Mouse (Mus musculus): ENCODE measurements around the gene 4931428F04Rik.
"Not testable (repeated sequence)": the region's sequence is repeated elsewhere in the genome, so short reads cannot be mapped to it uniquely, and the experiment has no call there.

The 4931428F04Rik gene

DNA sequence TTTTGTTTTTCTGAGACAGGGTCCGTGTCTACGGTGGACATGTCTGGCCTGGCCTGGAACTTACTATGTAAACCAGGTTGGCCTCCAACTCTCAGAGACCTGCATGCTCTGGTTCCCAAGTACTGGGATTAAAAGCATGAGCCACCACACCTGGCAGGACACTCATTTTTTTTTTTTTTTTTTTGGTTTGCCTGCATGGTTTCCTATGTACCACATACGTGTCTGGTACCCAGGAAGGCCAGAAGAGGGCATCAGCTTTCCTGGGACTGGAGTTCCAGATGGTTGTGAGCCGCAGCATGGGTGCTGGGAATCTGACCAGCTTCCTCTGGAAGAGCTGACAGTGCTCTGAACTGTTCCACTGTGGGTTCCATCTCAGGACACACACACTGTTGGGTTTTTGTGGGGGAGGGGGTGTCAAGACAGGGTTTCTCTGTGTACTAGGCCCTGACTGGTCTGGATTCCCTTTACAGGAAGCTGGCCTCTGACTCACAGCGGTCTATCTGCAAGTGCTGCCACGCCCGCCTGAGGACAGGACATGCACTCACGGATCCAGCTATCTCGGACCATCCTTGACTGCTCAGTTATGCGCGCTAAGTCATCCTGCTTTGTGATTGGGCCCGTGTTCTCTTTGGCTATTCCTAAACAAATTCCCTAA is 28.2 kb downstream of the 4931428F04Rik start:
- DNase-seq (ENCODE audit: low spot score in 2 of 2), result no peak

- DNase-seq (ENCODE audit: low spot score in 2 of 2), result no peak
Observed at GRCm38 (mm10) chr8:105260371-105261099, 29.1 kb downstream of the 4931428F04Rik start.

- DNase-seq (ENCODE audit: low spot score in 2 of 2), result peak; percentile 63 to 70
Observed at GRCm38 (mm10) chr8:105259721-105260320, 29.8 kb downstream of the 4931428F04Rik start.

DNA sequence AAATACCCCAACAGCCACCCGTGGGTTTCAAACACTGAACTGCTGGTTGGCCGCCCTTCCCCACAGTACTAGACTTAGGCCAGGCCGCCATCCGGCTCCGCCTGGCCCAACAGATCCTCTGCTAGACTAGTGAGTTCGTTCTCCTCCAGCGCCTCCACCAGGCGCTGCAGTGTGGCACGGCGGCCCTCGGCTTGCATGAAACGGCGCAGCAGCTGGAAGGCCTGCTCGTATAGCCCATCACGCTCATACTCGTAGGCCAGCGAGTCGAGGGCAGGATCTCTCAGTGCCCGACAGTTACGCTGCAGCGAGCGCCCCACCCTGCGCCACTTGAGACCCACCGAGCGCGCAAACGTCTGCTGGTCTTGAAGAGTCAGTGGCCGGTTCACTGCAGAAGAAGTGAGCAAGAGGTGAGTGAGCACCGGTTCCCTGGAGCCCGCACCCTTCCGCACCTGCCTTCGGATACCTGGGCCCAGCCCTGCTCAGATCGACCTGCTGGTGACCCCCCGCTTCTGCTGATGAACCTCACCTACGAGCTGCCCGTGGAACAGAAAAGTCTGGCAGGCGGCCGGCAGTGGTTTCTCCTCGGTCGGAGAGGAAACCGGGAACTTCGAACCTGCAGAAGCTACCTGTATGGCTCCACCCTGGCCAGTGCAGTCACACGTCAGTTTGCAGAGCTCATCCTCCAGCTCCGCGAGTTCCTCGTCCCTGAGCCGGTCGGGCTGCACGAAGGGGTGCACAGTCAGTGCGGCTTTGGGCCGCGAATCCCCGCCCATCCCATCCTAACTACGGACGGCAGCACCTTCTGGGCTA is 30.5 kb downstream of the 4931428F04Rik start:
- peak in 1 of 2 experiments; percentile 46 for DNase-seq (ENCODE audit: low spot score in 2 of 2)

DNA sequence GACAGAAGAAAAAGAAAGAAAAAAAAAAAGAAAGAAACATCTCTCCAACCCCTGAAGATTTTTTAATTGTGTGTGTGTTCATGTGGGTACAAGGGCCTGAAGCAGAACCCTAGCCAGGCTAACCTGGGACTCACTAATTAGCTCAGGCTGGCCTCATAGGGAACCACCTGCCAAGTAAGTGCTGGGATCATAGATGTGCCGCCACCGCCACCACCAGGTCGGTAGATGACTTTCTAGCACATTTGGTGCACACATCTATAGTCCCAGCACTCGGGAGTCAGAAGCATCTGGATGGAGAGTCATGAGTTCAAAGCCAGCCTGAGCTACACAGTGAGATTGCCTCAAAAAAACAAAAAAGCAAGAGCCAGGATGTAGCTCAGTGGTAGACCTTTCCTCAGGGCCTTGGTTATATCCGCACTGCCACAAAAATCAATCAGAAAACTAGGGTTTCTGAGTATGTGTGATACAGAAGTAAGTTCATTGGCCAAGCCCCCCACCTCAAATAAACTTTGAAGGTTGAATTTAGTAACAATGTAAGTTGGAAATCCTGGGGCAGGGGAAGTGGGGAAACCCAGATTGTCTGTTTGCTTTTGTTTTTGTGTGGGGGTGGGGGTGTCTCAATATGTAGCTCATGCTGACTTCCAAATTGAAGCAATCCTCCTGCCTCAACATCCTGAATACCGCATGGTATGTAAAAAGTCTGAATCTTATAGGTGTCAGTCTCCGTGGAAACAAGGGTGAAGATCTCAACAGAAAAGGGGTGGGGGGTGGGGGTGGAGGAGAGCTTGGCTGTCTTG is 32.1 kb downstream of the 4931428F04Rik start:
- no peak for DNase-seq (ENCODE audit: low spot score in 2 of 2)

DNA sequence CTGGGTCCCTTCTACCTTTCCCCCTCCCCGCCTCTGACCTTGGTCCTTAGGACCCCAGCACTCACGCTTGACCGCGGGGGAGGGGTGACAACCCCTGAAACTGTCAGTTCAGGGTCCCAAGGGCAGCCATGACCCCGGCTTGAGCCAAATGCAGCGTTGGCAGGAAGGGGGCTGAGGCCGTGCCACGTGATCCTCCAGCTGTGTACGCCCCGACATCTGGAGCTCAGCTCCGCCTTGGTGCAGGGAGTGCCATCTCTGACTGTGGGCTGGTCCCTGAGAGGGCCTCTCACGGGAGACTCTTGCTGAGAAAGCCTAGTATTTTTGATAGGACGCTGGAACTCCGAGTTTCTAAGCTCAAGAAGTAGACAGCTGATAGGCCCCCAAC is 34.7 kb downstream of the 4931428F04Rik start, which contains the start of gene B3gnt9:
Gene B3gnt9 (minus strand): TSS at position 188 of the 385 bp plus-strand sequence.
- DNase-seq (ENCODE audit: low spot score in 2 of 2), result no peak

DNA sequence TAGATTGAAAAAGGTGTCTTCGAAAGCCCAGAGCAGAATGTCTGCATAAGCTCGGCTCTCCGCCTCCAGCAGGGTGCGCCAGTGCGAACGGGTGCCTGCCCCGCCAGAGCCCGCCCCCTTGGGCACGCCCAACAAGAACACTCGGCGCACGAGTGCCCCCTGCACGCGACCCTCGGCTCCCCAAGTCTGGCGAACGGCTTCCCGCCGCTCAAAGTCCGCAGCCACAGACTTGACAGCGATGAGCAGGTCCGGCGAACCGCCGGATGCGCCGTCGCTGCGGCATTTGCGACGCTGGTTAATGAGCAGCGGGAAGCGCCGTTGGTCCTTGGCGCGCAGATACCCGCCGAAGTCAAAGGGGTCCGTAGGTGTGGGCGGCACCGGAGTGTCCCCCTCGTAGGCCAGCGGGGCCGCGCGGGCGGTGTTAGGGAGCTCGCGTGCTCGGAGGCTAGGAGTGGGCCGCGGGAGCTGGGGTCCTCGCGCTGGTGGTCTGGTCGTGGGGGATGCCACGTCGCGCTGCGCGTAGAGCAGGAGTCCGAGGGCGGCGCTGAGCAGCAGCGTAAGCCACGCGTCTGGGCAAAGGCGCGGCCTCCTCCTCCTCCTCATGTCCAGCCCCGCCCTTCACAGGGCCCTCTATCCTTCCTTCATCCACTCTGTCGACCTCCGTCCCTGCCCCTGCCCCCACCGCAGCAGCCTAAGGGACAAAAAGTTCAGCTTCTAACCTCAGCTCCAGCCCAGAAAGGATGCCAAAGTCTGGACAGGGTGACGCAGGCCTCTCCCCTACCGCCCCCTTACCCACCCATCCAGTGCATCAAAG is 35.3 kb downstream of the 4931428F04Rik start:
- DNase-seq (ENCODE audit: low spot score in 2 of 2), result peak; percentile 83 to 90

DNA sequence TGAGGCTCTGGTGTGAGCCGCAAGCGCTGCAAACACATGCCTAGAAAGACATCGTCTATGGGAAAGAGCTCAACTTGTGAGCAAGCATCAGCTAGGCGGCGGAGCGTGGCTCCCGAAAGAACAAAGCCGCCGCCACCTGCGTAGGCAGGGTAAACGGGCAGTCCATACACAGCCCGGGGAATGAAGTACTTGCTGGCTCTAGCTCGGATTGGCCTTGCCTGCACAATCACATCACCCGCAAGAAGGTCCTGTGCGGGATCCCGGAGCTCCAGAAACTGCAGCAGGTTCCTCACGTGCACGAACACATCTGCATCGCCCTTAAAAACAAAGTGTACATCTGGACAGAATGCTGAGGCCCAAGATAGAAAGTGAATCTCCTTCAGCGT is 35.9 kb downstream of the 4931428F04Rik start:
- DNase-seq (ENCODE audit: low spot score in 2 of 2), result no peak

- DNase-seq (ENCODE audit: low spot score in 2 of 2), result no peak
Observed at GRCm38 (mm10) chr8:105252680-105253537, 36.8 kb downstream of the 4931428F04Rik start.

DNA sequence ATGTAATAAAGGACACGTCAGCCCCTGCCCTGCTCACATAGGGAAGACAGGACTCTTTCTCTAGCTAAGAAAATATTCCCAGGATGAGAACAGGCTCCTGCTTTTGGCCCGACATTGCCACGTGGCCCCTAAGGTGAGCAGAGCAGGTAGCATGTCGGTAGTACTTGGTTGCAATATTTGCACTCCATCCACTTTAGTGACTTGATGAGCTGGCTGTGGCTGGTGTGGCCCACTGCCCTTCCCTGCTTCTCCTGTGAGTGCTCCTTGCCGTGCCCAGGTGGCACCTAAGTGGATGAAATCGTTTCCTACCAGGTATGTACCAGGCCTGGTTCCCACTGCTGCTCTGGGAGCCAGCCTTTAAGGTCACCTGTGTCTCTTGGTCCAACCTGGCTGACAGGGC is 37.7 kb downstream of the 4931428F04Rik start:
- DNase-seq (ENCODE audit: low spot score in 2 of 2), result no peak

- no peak for DNase-seq (ENCODE audit: low spot score in 2 of 2)
Observed at GRCm38 (mm10) chr8:105241016-105241415, 48.6 kb downstream of the 4931428F04Rik start.

GRCm38 (mm10) chr8:105237442-105238142 is 52.1 kb downstream of the 4931428F04Rik start:
- DNase-seq (ENCODE audit: low spot score in 2 of 2), result no peak

GRCm38 (mm10) chr8:105235206-105235605 is 54.5 kb downstream of the 4931428F04Rik start:
- no peak for DNase-seq (ENCODE audit: low spot score in 2 of 2)

DNA sequence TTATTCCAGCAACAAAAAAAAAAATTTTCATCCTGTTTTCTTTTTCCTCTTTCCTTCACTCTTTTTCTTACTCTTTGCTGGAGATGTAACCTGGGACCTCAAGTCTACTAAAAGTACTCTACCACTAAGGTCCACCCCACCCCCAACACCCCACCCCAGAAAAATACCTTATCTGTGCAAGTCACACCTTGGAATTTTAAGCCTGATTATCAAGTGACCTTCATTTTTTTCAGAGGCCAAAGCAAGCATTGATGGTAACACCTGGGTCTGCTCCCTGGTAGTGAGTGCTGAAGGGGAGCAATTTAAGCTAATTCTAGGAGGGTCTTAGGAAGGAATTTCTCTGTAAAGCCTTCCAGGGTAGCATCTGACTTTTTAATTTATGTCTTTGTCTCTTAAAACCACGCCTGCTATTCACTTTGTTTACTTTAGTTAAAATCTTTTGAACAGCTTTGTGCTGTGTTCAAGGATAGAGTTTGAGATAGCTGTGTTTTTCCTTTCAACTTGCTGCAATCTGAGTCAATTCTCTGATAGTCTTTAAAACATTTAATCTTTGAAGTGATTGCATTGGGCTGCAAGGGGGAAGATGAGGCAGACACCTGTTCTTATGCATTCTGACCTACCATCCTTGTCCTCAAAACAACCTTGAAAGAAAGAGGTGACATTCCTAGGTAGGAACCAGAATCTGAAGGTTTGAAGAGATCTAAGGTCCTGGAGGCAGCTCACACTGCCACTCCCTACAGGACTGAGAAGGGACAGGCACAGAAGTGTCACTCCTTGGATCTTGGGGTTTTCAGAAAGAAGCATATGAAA is 56.3 kb downstream of the 4931428F04Rik start:
- no peak for DNase-seq (ENCODE audit: low spot score in 2 of 2)

- not testable (repeated sequence) for DNase-seq (ENCODE audit: low spot score in 2 of 2)
Observed at GRCm38 (mm10) chr8:105232321-105232693, 57.4 kb downstream of the 4931428F04Rik start.

DNA sequence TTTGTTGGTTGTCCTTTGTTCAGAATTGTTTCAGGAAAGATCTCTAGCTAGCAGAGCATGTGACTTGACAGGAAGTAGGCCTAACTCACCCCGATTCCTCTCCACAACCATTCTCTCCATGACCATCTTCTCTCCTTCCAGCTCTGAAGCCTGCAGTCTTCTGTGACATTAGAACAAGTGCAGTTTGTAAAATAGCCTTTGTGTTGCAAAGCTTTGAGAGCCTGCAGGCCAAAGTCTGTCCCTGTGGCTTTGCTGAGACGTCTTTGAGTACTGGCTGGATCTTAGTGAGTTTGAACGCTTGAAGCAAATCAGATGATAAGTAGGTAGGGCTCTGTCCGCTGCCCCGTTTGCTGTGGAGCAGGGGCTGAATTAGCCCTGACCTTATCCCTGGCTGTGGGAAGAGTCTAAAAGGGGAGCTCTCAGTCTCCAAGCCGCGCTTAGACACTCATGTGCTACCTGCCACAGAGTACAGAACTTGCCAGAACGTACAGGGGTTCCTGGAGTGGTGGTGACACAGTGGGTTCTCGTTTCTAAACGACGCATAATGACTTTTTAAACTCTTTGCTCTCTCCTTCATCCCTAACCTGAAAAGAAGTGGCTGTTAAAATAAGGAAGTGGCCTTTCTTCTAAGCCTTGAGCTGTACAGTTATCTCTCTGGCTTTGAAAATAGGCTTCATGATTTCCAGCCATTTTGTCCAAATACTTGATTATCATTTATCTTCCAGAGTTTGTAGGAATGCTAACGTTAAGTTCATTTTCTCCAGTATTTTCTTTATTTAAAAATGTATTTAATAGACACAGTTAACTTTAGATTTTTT is 58.0 kb downstream of the 4931428F04Rik start:
- no peak for DNase-seq (ENCODE audit: low spot score in 2 of 2)

All from frontal cortex, postnatal 36 days (tissue).